Mouse (Mus musculus) lung, adult 2 months (tissue): ENCODE data around the gene Krtap5-2. TPM values are rescaled to one million over a fixed set of nuclear protein-coding genes. Genes with fewer than 3 reads are reported as not detected.
"Not testable (repeated sequence)": the region's sequence is repeated elsewhere in the genome, so short reads cannot be mapped to it uniquely, and the experiment has no call there.

Experiments used
- DNase-seq: peaks from one replicate; pipeline ENCODE4 v3.0.0; 2022
- H3K4me1 ChIP-seq: fragments of 200-500 bp; 2 replicates; pipeline ENCODE4 v1.6.1; 2011; ENCODE audit warnings: low read length; ENCODE audit not compliant: control insufficient read depth, insufficient read depth
- H3K4me3 ChIP-seq: fragments of 200-500 bp; replicated peaks from 2 replicates; pipeline ENCODE3; 2011; ENCODE audit warnings: low read depth, mild to moderate bottlenecking, control low read depth, low read length; ENCODE audit errors: extremely low read depth
- CTCF ChIP-seq: fragments of 200-500 bp; IDR thresholded peaks from 2 replicates; pipeline ENCODE4 v1.5.1; 2011; ENCODE audit warnings: mild to moderate bottlenecking, low read length, control low read depth; ENCODE audit not compliant: insufficient read depth
- POLR2A ChIP-seq: fragments of 200-500 bp; IDR thresholded peaks from 2 replicates; pipeline ENCODE4 v1.6.1; 2011; ENCODE audit warnings: low read depth, mild to moderate bottlenecking, control low read depth, low read length, borderline replicate concordance; ENCODE audit errors: extremely low read depth
- WGBS: fragments of 180-500 bp; shearing (Covaris S2); methylation state at CpG from one replicate; pipeline ENCODE4 v1.1.7; 2018; 5-methylcytosine and 5-hydroxymethylcytosine counted together
- polyA plus RNA-seq: library from polyadenylated mRNA; depleted of rRNA; stranded (reverse); fragments of >200 nt; gene quantifications from 2 replicates; pipeline ENCODE4 v1.2.3, GENCODE M21; 2012; rRNA removed

Krtap5-2 gene
- polyA plus RNA-seq, 1 experiment, result not detected

DNA sequence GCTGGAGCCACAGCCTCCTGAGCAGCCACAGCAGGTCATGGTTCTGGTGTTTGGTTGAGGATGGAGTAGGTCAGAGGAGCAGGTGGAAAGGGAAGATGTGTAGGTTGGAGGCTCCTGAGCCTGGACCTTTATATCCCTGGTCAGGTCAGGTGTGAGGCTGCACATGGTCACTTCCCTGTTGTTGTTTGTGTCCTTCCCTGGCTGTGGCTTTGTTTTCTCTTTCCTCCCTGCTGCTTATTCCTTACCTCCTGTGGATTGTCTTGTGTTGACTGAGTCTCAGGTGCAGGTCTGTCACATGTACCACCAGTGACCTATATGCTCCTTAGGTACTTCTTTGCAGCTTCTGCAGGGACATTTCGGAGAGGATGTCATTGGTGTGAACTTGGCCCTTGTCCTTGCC, 31.3 kb downstream of the Krtap5-2 start, which contains the start of gene Gm45337:
Gene Gm45337 (minus strand): TSS at position 101 of the 400 bp plus-strand sequence.
- WGBS, result 53% methylated on average over 1 of the region's 1 CpGs
- no peak for DNase-seq
- H3K4me1 ChIP-seq, result no peaks in the 10 kb centered on the region
- TF ChIP-seq POLR2A, result no peak
- TF ChIP-seq CTCF, result no peak
- H3K4me3 ChIP-seq, result no peak within 1 kb of the TSS

- 24% methylated on average over 1 of the region's 1 CpGs for WGBS
- not testable (repeated sequence) for H3K4me1 ChIP-seq, DNase-seq, H3K4me3 ChIP-seq
Measured at GRCm38 (mm10) chr7:142143506-142144010, 32.2 kb downstream of the Krtap5-2 start.

- H3K4me1 ChIP-seq, result no peaks in the 10 kb centered on the region
- no peak overlapping the region for H3K4me3 ChIP-seq
- no peak for DNase-seq
- TF ChIP-seq CTCF (no peak), POLR2A (no peak)
- 7% methylated on average over 1 of the region's 1 CpGs for WGBS
Measured at GRCm38 (mm10) chr7:142140696-142141095, 35.1 kb downstream of the Krtap5-2 start.

DNA sequence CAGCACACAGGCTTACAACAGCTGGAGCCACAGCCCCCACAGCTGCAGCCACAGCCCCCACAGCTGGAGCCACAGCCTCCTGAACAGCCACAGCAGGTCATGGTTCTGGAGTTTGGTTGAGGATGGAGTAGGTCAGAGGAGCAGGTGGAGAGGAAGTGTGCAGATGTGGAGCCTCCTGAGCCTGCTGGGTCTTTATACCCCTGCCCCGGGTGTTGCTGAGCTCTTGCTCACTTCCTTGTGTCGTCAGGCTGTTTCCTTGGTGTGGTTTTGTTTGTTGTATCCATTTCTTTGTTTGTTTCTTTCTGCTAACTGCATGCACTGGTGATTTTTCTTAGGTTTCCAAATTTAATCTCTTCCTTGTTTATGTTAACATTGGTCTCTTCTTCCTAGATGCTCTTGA, 39.9 kb downstream of the Krtap5-2 start, which contains the start of gene Gm39115:
Gene Gm39115 (minus strand): TSS at position 101 of the 400 bp plus-strand sequence.
- not testable (repeated sequence) for DNase-seq, H3K4me3 ChIP-seq, H3K4me1 ChIP-seq
- WGBS, result 25% methylated on average over 2 of the region's 2 CpGs

GRCm38 (mm10) chr7:142134206-142134995, 41.4 kb downstream of the Krtap5-2 start:
- WGBS, result 47% methylated on average over 4 of the region's 4 CpGs
- Histone ChIP-seq H3K4me3 (no peak overlapping the region), H3K4me1 (no peaks in the 10 kb centered on the region)
- no peak for TF ChIP-seq POLR2A
- TF ChIP-seq CTCF, result no peak
- DNase-seq, result no peak

- Histone ChIP-seq H3K4me3 (no peak overlapping the region), H3K4me1 (no peaks in the 10 kb centered on the region)
- 54% methylated on average over 4 of the region's 4 CpGs for WGBS
- no peak for TF ChIP-seq CTCF
- no peak for TF ChIP-seq POLR2A
- no peak for DNase-seq
Measured at GRCm38 (mm10) chr7:142128843-142129242, 47.0 kb downstream of the Krtap5-2 start.

Other genes with a start within 250 kb of the Krtap5-2 start
- gene Brsk2, start 226.3 kb downstream of the Krtap5-2 start, polyA plus RNA-seq, result 0.31 and 0.41 TPM in 2 replicates
- 40.6 and 54.0 TPM in 2 replicates for gene Mob2, start 114.9 kb downstream of the Krtap5-2 start, polyA plus RNA-seq
- 30.1 and 33.3 TPM in 2 replicates for gene Dusp8, start 80.2 kb downstream of the Krtap5-2 start, polyA plus RNA-seq
- not detected in 2 replicates for gene Gm45618, start 55.3 kb downstream of the Krtap5-2 start, polyA plus RNA-seq
- gene Gm39115, start 40.0 kb downstream of the Krtap5-2 start, polyA plus RNA-seq, result not detected in 2 replicates
- not detected in 2 replicates for gene Gm45337, start 31.4 kb downstream of the Krtap5-2 start, polyA plus RNA-seq
- not detected in 2 replicates for gene Gm29735, start 18.9 kb downstream of the Krtap5-2 start, polyA plus RNA-seq
- gene Gm4553, start 10.3 kb downstream of the Krtap5-2 start, polyA plus RNA-seq, result not detected in 2 replicates
- not detected in 2 replicates for gene Gm10153, start 14.4 kb upstream of the Krtap5-2 start, polyA plus RNA-seq
- gene Krtap5-3, start 25.4 kb upstream of the Krtap5-2 start, polyA plus RNA-seq, result not detected in 2 replicates
- not detected in 2 replicates for gene Gm7579, start 35.9 kb upstream of the Krtap5-2 start, polyA plus RNA-seq
- 0.28 and 0.30 TPM in 2 replicates for gene Krtap5-5, start 54.0 kb upstream of the Krtap5-2 start, polyA plus RNA-seq
- gene Gm40460, start 65.1 kb upstream of the Krtap5-2 start, polyA plus RNA-seq, result not detected in 2 replicates
- gene Gm2431, start 82.3 kb upstream of the Krtap5-2 start, polyA plus RNA-seq, result not detected in 2 replicates
- not detected in 2 replicates for gene Gm4559, start 98.4 kb upstream of the Krtap5-2 start, polyA plus RNA-seq
- not detected in 2 replicates for gene Krtap5-1, start 121.1 kb upstream of the Krtap5-2 start, polyA plus RNA-seq
- gene Krtap5-4, start 127.5 kb upstream of the Krtap5-2 start, polyA plus RNA-seq, result not detected in 2 replicates
- gene Ifitm10, start 197.7 kb upstream of the Krtap5-2 start, polyA plus RNA-seq, result 48.5 and 49.1 TPM in 2 replicates
- gene Gm49369, start 206.7 kb upstream of the Krtap5-2 start, polyA plus RNA-seq, result 0.24 TPM in 1 of 2 replicates, not detected in the other
- gene Ctsd, start 212.0 kb upstream of the Krtap5-2 start, polyA plus RNA-seq, result 689 and 921 TPM in 2 replicates